ENCODE assay signal across 10 mouse cellular contexts in the genomic region with DNA sequence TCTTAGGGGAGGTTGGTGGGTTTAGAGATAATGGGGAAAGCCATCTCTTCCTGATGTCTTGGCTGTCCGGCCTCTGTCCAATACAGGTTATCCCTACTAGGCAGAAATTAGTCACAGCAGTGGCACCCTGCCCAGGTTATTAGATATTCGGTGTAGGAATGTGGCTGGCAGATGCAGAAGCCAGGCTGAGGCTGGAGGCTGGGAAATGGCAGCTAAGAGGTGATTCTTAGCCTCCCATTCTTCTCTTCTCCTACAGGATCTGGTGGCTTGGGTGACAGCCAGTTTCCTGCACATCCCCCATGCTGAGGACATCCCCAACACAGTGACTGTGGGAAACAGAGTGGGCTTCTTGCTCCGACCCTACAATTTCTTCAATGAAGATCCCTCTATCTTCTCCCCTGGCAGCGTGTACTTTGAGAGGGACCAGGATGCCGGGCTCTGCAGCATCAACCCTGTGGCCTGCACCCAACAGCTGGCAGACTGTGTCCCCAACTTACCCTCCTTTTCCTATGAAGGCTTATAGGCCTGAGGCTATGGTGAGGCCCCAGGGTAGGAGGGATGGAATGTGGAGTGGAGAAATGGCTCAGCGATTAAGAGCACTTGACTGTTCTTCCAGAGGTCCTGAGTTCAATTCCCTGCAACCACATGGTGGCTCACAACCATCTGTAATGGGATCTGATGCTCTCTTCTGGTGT. TPM values are rescaled to one million over a fixed set of nuclear protein-coding genes. Genes with fewer than 3 reads are reported as not detected.
DNase-seq lines count a peak whose midpoint lies in the region; ATAC-seq and TF ChIP-seq lines count a peak whose summit lies in the region.
"Had no signal": no experiment of that assay in that cellular context is flagged by ENCODE, and none has a peak within 500 bp of the region (broad histone marks: within the 10 kb centered on the region; RNA-seq: fewer than 3 reads in every experiment).

No protein-coding gene starts in this region.

- no peak overlapping the region for H3K9ac ChIP-seq in midbrain, embryonic 11.5 days (ENCODE audit: low read length)
- no peak overlapping the region; the same call in 1 of the 2 replicates for H3K9ac ChIP-seq in forebrain, embryonic 12.5 days

- peaks cover 7% of the 10 kb centered on the region for H3K36me3 ChIP-seq in midbrain, embryonic 11.5 days (ENCODE audit: control insufficient read depth, insufficient read depth, low read length)
- peaks cover 23% of the 10 kb centered on the region for H3K36me3 ChIP-seq in forebrain, embryonic 12.5 days (replicated peaks)

- 91% methylated on average over 6 of the region's 6 CpGs for WGBS in midbrain, embryonic 11.5 days
- WGBS in forebrain, embryonic 12.5 days: 86% methylated on average over 6 of the region's 6 CpGs

- no peak for TF ChIP-seq CTCF in gastrocnemius, adult 2 months (IDR thresholded peaks at IDR 0.05)

- H3K4me1 ChIP-seq in midbrain, embryonic 11.5 days (ENCODE audit: control insufficient read depth, insufficient read depth, low read length): no peaks in the 10 kb centered on the region
- peaks cover 3% of the 10 kb centered on the region for H3K4me1 ChIP-seq in forebrain, embryonic 12.5 days

- H3K27me3 ChIP-seq in midbrain, embryonic 11.5 days (ENCODE audit: control insufficient read depth, insufficient read depth, low read length): no peaks in the 10 kb centered on the region
- H3K27me3 ChIP-seq in forebrain, embryonic 12.5 days: no peaks in the 10 kb centered on the region

- intact Hi-C loops in gastrocnemius, adult 2 months (cut with DNase I): no loop called here
- intact Hi-C loops in gastrocnemius, postnatal 36 days (cut with DNase I): no loop called here

- ATAC-seq in midbrain, embryonic 11.5 days (ENCODE audit: low FRiP score): no peak
- ATAC-seq in forebrain, embryonic 12.5 days (ENCODE audit: low FRiP score): no peak

- no peak overlapping the region for H3K4me3 ChIP-seq in gastrocnemius, adult 2 months
- no peak overlapping the region for H3K4me3 ChIP-seq in midbrain, embryonic 11.5 days (ENCODE audit: low read depth, low read length)
- H3K4me3 ChIP-seq in forebrain, embryonic 12.5 days (replicated peaks): no peak overlapping the region

- peak; percentile 60 for DNase-seq in gastrocnemius, adult 2 months
- DNase-seq in gastrocnemius, postnatal 36 days: no peak
- DNase-seq in urinary bladder, postnatal 14 days (ENCODE audit: low spot score): peak; percentile 65
- no peak for DNase-seq in urinary bladder, postnatal 25 days (ENCODE audit: low spot score)
- peak; percentile 46 for DNase-seq in kidney, adult 9 months
- DNase-seq in midbrain, embryonic 11.5 days (ENCODE audit: low spot score, missing footprints): no peak
- DNase-seq in B cell, adult 2 months: no peak
- DNase-seq: thymus, postnatal 25 days had no signal

- peak overlapping the region; percentile 29 for H3K27ac ChIP-seq in gastrocnemius, adult 2 months
- no peak overlapping the region for H3K27ac ChIP-seq in midbrain, embryonic 11.5 days (ENCODE audit: low read depth, low read length)
- H3K27ac ChIP-seq in forebrain, embryonic 12.5 days: no peak overlapping the region
- H3K27ac ChIP-seq: macrophage had no signal

- no peak overlapping the region for H3K4me2 ChIP-seq in midbrain, embryonic 11.5 days
- H3K4me2 ChIP-seq in forebrain, embryonic 12.5 days: no peak overlapping the region

- no peaks in the 10 kb centered on the region for H3K9me3 ChIP-seq in midbrain, embryonic 11.5 days (ENCODE audit: control insufficient read depth, low read length)
- H3K9me3 ChIP-seq in forebrain, embryonic 12.5 days: no peaks in the 10 kb centered on the region

RNA-seq across cellular contexts. Expression of gene Aoc3, which starts 1.3 kb away (rescaled TPM):
- total RNA-seq in gastrocnemius, adult 2 months (2021): 1 to 10 TPM; 4.0 to 6.1 TPM
- total RNA-seq in gastrocnemius, postnatal 36 days (2021): 1 to 10 TPM; 4.7 to 7.1 TPM
- polyA plus RNA-seq in midbrain, embryonic 11.5 days (2014; fragmentation: Nextera tagmentation; extraction: Ambion mirVana): not detected in 2 replicates
- not detected in 2 replicates for polyA plus RNA-seq in forebrain, embryonic 12.5 days (2016; fragmentation: Nextera tagmentation; extraction: Ambion mirVana)
- polyA plus RNA-seq: macrophage had no signal

RNA-seq across cellular contexts. Expression of gene Aoc2, which starts 4.2 kb away (rescaled TPM):
- 1 to 10 TPM in 1 of 2 experiments, under 1 TPM in 1; 0.64 to 1.4 TPM for total RNA-seq in gastrocnemius, adult 2 months (2021)
- 1 to 10 TPM in 1 of 2 experiments, under 1 TPM in 1; 0.92 to 1.2 TPM for total RNA-seq in gastrocnemius, postnatal 36 days (2021)
- 1.3 and 1.4 TPM in 2 replicates for polyA plus RNA-seq in midbrain, embryonic 11.5 days (2014; fragmentation: Nextera tagmentation; extraction: Ambion mirVana)
- polyA plus RNA-seq in forebrain, embryonic 12.5 days (2016; fragmentation: Nextera tagmentation; extraction: Ambion mirVana): 2.9 and 3.1 TPM in 2 replicates

RNA-seq across cellular contexts. Expression of gene Psme3, which starts 13.1 kb away (rescaled TPM):
- total RNA-seq in gastrocnemius, adult 2 months (2021): 10 to 100 TPM; 70.0 to 71.6 TPM
- 10 to 100 TPM; 54.1 to 57.8 TPM for total RNA-seq in gastrocnemius, postnatal 36 days (2021)
- polyA plus RNA-seq in midbrain, embryonic 11.5 days (2014; fragmentation: Nextera tagmentation; extraction: Ambion mirVana): 146 and 154 TPM in 2 replicates
- 182 and 189 TPM in 2 replicates for polyA plus RNA-seq in forebrain, embryonic 12.5 days (2016; fragmentation: Nextera tagmentation; extraction: Ambion mirVana)

RNA-seq across cellular contexts. Expression of gene Becn1, which starts 27.0 kb away (rescaled TPM):
- total RNA-seq in gastrocnemius, adult 2 months (2021): 10 to 100 TPM; 79.6 to 85.8 TPM
- 10 to 100 TPM; 73.9 to 78.0 TPM for total RNA-seq in gastrocnemius, postnatal 36 days (2021)
- 163 and 179 TPM in 2 replicates for polyA plus RNA-seq in midbrain, embryonic 11.5 days (2014; fragmentation: Nextera tagmentation; extraction: Ambion mirVana)
- 164 and 169 TPM in 2 replicates for polyA plus RNA-seq in forebrain, embryonic 12.5 days (2016; fragmentation: Nextera tagmentation; extraction: Ambion mirVana)

RNA-seq across cellular contexts. Expression of gene G6pc, which starts 38.3 kb away (rescaled TPM):
- total RNA-seq in gastrocnemius, adult 2 months (2021): not detected
- not detected for total RNA-seq in gastrocnemius, postnatal 36 days (2021)
- polyA plus RNA-seq in midbrain, embryonic 11.5 days (2014; fragmentation: Nextera tagmentation; extraction: Ambion mirVana): not detected in 2 replicates
- polyA plus RNA-seq in forebrain, embryonic 12.5 days (2016; fragmentation: Nextera tagmentation; extraction: Ambion mirVana): not detected in 2 replicates
- polyA plus RNA-seq: macrophage had no signal

Comparison
In these comparisons a context has a peak if more than half of its experiments do, and no peak if none do; other contexts are left out.
1. DNase-seq: peak in gastrocnemius, adult 2 months (single experiment), urinary bladder, postnatal 14 days (single experiment) and kidney, adult 9 months (single experiment); none in gastrocnemius, postnatal 36 days (0 of 2), urinary bladder, postnatal 25 days (single experiment), midbrain, embryonic 11.5 days (single experiment) and B cell, adult 2 months (0 of 2).